Comparison of ENCODE assay signal across 10 mouse cellular contexts in genomic region chr2:72318421-72318820, GRCm38 (mm10). TPM values are rescaled to one million over a fixed set of nuclear protein-coding genes. Genes with fewer than 3 reads are reported as not detected.
DNase-seq lines count a peak whose midpoint lies in the region; ATAC-seq and TF ChIP-seq lines count a peak whose summit lies in the region.
"Had no signal": no experiment of that assay in that cellular context is flagged by ENCODE, and none has a peak within 500 bp of the region (broad histone marks: within the 10 kb centered on the region; RNA-seq: fewer than 3 reads in every experiment).

No protein-coding gene starts in this region.

- peak overlapping the region; percentile 13 for H3K27ac ChIP-seq in kidney, embryonic 16.5 days (ENCODE audit: low read length)
- peak overlapping the region; percentile 56 to 70 for H3K27ac ChIP-seq in heart, embryonic 14.5 days (replicated peaks in 1 of 2; ENCODE audit: control insufficient read depth in 1 of 2, insufficient read depth in 1 of 2, low read depth in 2 of 2, low read length in 2 of 2)
- H3K27ac ChIP-seq in left cerebral cortex, adult 2 months: no peak overlapping the region
- H3K27ac ChIP-seq in midbrain, embryonic 13.5 days: no peak overlapping the region
- H3K27ac ChIP-seq: hindbrain, embryonic 15.5 days had no signal

- peaks cover 28% of the 10 kb centered on the region for H3K4me1 ChIP-seq in kidney, embryonic 16.5 days (ENCODE audit: insufficient read depth, low read length)
- peaks cover 16 to 48% of the 10 kb centered on the region in 2 experiments for H3K4me1 ChIP-seq in heart, embryonic 14.5 days (ENCODE audit: control insufficient read depth in 2 of 2, insufficient read depth in 2 of 2, low read length in 2 of 2)
- H3K4me1 ChIP-seq in midbrain, embryonic 13.5 days (replicated peaks): peaks cover 16% of the 10 kb centered on the region
- H3K4me1 ChIP-seq: hindbrain, embryonic 15.5 days had no signal

- CTCF ChIA-PET in Patski (lab: Charles Lee): interaction anchor here (1.4 to 1.9 kb wide), 3 partner anchors 9 to 71 kb away, joined by 3 to 6 read pairs (median 4); no protein-coding TSS in a partner anchor

- no peak overlapping the region for H3K4me3 ChIP-seq in kidney, embryonic 16.5 days (ENCODE audit: low read length)
- H3K4me3 ChIP-seq in heart, embryonic 14.5 days (ENCODE audit: control insufficient read depth in 1 of 2, insufficient read depth in 1 of 2, low read depth in 1 of 2, low read length in 2 of 2): no peak overlapping the region
- no peak overlapping the region for H3K4me3 ChIP-seq in left cerebral cortex, adult 2 months
- no peak overlapping the region for H3K4me3 ChIP-seq in midbrain, embryonic 13.5 days (replicated peaks)
- H3K4me3 ChIP-seq: hindbrain, embryonic 15.5 days had no signal

- TF ChIP-seq CTCF in Patski (IDR thresholded peaks at IDR 0.05): no peak
- no peak for TF ChIP-seq CTCF in left cerebral cortex, adult 2 months (IDR thresholded peaks at IDR 0.05)

- ATAC-seq in kidney, embryonic 16.5 days (ENCODE audit: low FRiP score, low TSS enrichment): no peak
- ATAC-seq in Patski: peak; percentile 17
- ATAC-seq in heart, embryonic 14.5 days (ENCODE audit: insufficient number of reproducible peaks, insufficient read depth, low FRiP score, low read depth): 0 out of 2 replicates have a peak, but pooled peaks have one; percentile 43
- ATAC-seq in megakaryocyte, adult 5-6 weeks (ENCODE audit: poor library complexity, severe bottlenecking): peak; percentile 58
- no peak for ATAC-seq in midbrain, embryonic 13.5 days

- H3K27me3 ChIP-seq in kidney, embryonic 16.5 days (ENCODE audit: insufficient read depth, low read length): no peaks in the 10 kb centered on the region
- H3K27me3 ChIP-seq in Patski: no peaks in the 10 kb centered on the region
- H3K27me3 ChIP-seq in heart, embryonic 14.5 days (ENCODE audit: control insufficient read depth, insufficient read depth, low read length): no peaks in the 10 kb centered on the region
- no peaks in the 10 kb centered on the region for H3K27me3 ChIP-seq in midbrain, embryonic 13.5 days
- H3K27me3 ChIP-seq: hindbrain, embryonic 15.5 days had no signal

- intact Hi-C loops in left cerebral cortex, adult 2 months (cut with DNase I): no loop called here

- H3K36me3 ChIP-seq in kidney, embryonic 16.5 days (ENCODE audit: insufficient read depth, low read length): no peaks in the 10 kb centered on the region
- peaks cover 8% of the 10 kb centered on the region for H3K36me3 ChIP-seq in heart, embryonic 14.5 days (ENCODE audit: control insufficient read depth, insufficient read depth, low read length)
- H3K36me3 ChIP-seq in midbrain, embryonic 13.5 days: no peaks in the 10 kb centered on the region
- H3K36me3 ChIP-seq: hindbrain, embryonic 15.5 days had no signal

- H3K4me2 ChIP-seq in kidney, embryonic 16.5 days (replicated peaks; ENCODE audit: low read depth, low read length): no peak overlapping the region
- no peak overlapping the region for H3K4me2 ChIP-seq in heart, embryonic 14.5 days (ENCODE audit: low read length)
- no peak overlapping the region for H3K4me2 ChIP-seq in midbrain, embryonic 13.5 days (replicated peaks)
- H3K4me2 ChIP-seq: hindbrain, embryonic 15.5 days had no signal

- in situ Hi-C loops in Patski (cut with MboI; ENCODE audit: low pct_unique_long_range_greater_than_20kb): no loop called here

- no peaks in the 10 kb centered on the region for H3K9me3 ChIP-seq in kidney, embryonic 16.5 days (ENCODE audit: low read length)
- H3K9me3 ChIP-seq in heart, embryonic 14.5 days (ENCODE audit: control insufficient read depth, low read length): no peaks in the 10 kb centered on the region
- H3K9me3 ChIP-seq in midbrain, embryonic 13.5 days: no peaks in the 10 kb centered on the region
- H3K9me3 ChIP-seq: hindbrain, embryonic 15.5 days had no signal

- no peak overlapping the region for H3K9ac ChIP-seq in kidney, embryonic 16.5 days (replicated peaks; ENCODE audit: low read length)
- H3K9ac ChIP-seq in heart, embryonic 14.5 days (ENCODE audit: low read length): no peak overlapping the region
- H3K9ac ChIP-seq in midbrain, embryonic 13.5 days (replicated peaks): no peak overlapping the region
- H3K9ac ChIP-seq: hindbrain, embryonic 15.5 days had no signal

- no peak for DNase-seq in kidney, postnatal 10 days
- no peak for DNase-seq in Patski (ENCODE audit: low read depth, low spot score)
- no peak for DNase-seq in left cerebral cortex, adult 2 months (ENCODE audit: extremely low spot score in 1 of 2, low spot score in 2 of 2)
- DNase-seq in left cerebral cortex, adult 18-20 months (ENCODE audit: low spot score in 2 of 2): no peak
- DNase-seq: adrenal gland, postnatal 25 days had no signal

- POLR2A ChIA-PET in Patski (lab: Charles Lee): interaction anchor here (0.6 to 1.0 kb wide), 2 partner anchors 21 to 32 kb away, joined by 4 to 5 read pairs; no protein-coding TSS in a partner anchor

- 18% methylated on average over 4 of the region's 4 CpGs for WGBS in kidney, embryonic 16.5 days
- 33% methylated on average over 4 of the region's 4 CpGs for WGBS in heart, embryonic 14.5 days
- WGBS in midbrain, embryonic 13.5 days: 78% methylated on average over 4 of the region's 4 CpGs

RNA-seq across cellular contexts. Expression of gene Map3k20, which starts 33.0 kb away (rescaled TPM):
- polyA plus RNA-seq in kidney, embryonic 16.5 days (2015; fragmentation: Nextera tagmentation; extraction: Ambion mirVana): 13.9 and 14.0 TPM in 2 replicates
- polyA plus RNA-seq in Patski (2021): 43.6 TPM
- 85.1 and 91.0 TPM in 2 replicates for polyA plus RNA-seq in heart, embryonic 14.5 days (2014; fragmentation: Nextera tagmentation; extraction: Ambion mirVana)
- total RNA-seq in megakaryocyte, adult 5-6 weeks (2015): 43.8 and 47.9 TPM in 2 replicates
- total RNA-seq in megakaryocyte, adult 5-6 weeks (2017): 34.8 and 40.2 TPM in 2 replicates
- total RNA-seq in left cerebral cortex, adult 2 months (2021): 10 to 100 TPM in 1 of 2 experiments, 1 to 10 TPM in 1; 9.8 to 10.8 TPM
- polyA plus RNA-seq in midbrain, embryonic 13.5 days (2015; fragmentation: Nextera tagmentation; extraction: Ambion mirVana): 5.5 and 6.1 TPM in 2 replicates
- 10 to 100 TPM in 1 of 2 experiments, 1 to 10 TPM in 1; 8.7 to 10.1 TPM for total RNA-seq in left cerebral cortex, adult 18-20 months (2021)

Comparison
In these comparisons a context has a peak if more than half of its experiments do, and no peak if none do; other contexts are left out.
1. ATAC-seq: peak in Patski (single experiment), heart, embryonic 14.5 days (single experiment) and megakaryocyte, adult 5-6 weeks (single experiment); none in kidney, embryonic 16.5 days (single experiment) and midbrain, embryonic 13.5 days (single experiment).
2. H3K27ac ChIP-seq: peak in kidney, embryonic 16.5 days (single experiment) and heart, embryonic 14.5 days (2 of 2); none in left cerebral cortex, adult 2 months (single experiment) and midbrain, embryonic 13.5 days (single experiment).